Mouse (Mus musculus): Measurements from ENCODE around the gene Dnajb2. TPM values are rescaled to one million over a fixed set of nuclear protein-coding genes. Genes with fewer than 3 reads are reported as not detected.
A peak's percentile ranks its signal among the peaks of the same experiment; 100 is the strongest.

The Dnajb2 gene
- total and polyA plus RNA-seq, 3 experiments = 12.9 to 18.9 TPM; not detected in 1

- peaks cover 0 to 48% of the 10 kb centered on the region in 2 experiments; a peak in 2 of 4 replicates for H3K36me3 ChIP-seq (ENCODE audit: control insufficient read depth in 1 of 2, insufficient read depth in 2 of 2, low read length in 2 of 2)
- peak; percentile 72 for DNase-seq (ENCODE audit: low read depth, low spot score)
- H3K79me2 ChIP-seq (ENCODE audit: control insufficient read depth, insufficient read depth, low read length, poor library complexity) = peaks cover 6% of the 10 kb centered on the region
- H3K9me3 ChIP-seq (replicated peaks; ENCODE audit: insufficient read depth, low read length) = no peaks in the 10 kb centered on the region
- H3K27me3 ChIP-seq (ENCODE audit: control insufficient read depth in 1 of 2, insufficient read depth in 2 of 2, low read length in 2 of 2) = no peaks in the 10 kb centered on the region
- H3K9ac ChIP-seq (ENCODE audit: control insufficient read depth, low read depth, low read length, poor library complexity, severe bottlenecking) = peak overlapping the region; percentile 51
- TF ChIP-seq ETS1 (IDR thresholded peaks at IDR 0.05; ENCODE audit: low read depth, low read length) = 0 out of 2 replicates have a peak, but pooled peaks have one; percentile 11
- TF ChIP-seq CHD2 (IDR thresholded peaks at IDR 0.05; ENCODE audit: low read length) = no peak
- peak; percentile 43; the same call in 1 of the 2 replicates for TF ChIP-seq RCOR1 (IDR thresholded peaks at IDR 0.05; ENCODE audit: low read depth, low read length)
- TF ChIP-seq GABPA (IDR thresholded peaks at IDR 0.05; ENCODE audit: low read depth, low read length) = no peak
- TF ChIP-seq EP300 (IDR thresholded peaks at IDR 0.05; ENCODE audit: low read depth in 1 of 2, low read length in 2 of 2) = peak in 1 of 2 experiments; percentile 24; a peak in 1 of 4 replicates
- peak in 1 of 2 experiments; percentile 33; a peak in 1 of 4 replicates for TF ChIP-seq POLR2A (IDR thresholded peaks at IDR 0.05; ENCODE audit: control insufficient read depth in 1 of 2, insufficient read depth in 1 of 2, low read depth in 1 of 2, low read length in 2 of 2, poor library complexity in 1 of 2)
- TF ChIP-seq RAD21 (IDR thresholded peaks at IDR 0.05; ENCODE audit: low read depth, low read length) = no peak
- peaks cover 38 to 52% of the 10 kb centered on the region in 2 experiments for H3K4me1 ChIP-seq (ENCODE audit: control insufficient read depth in 1 of 2, insufficient read depth in 2 of 2, low read length in 2 of 2)
- H3K4me3 ChIP-seq (ENCODE audit: control insufficient read depth in 1 of 2, insufficient read depth in 1 of 2, low read depth in 2 of 2, low read length in 2 of 2) = peak overlapping the region; percentile 35 to 66
- peak overlapping the region; percentile 70 for H3K27ac ChIP-seq (ENCODE audit: control insufficient read depth, low read depth, low read length)
Observed at GRCm38 (mm10) chr1:75223532-75223931, 12.7 kb upstream of the Dnajb2 start.

- peak overlapping the region; percentile 52 for H3K9ac ChIP-seq (ENCODE audit: control insufficient read depth, low read depth, low read length, poor library complexity, severe bottlenecking)
- peak; percentile 87 for TF ChIP-seq ETS1 (IDR thresholded peaks at IDR 0.05; ENCODE audit: low read depth, low read length)
- no peak for TF ChIP-seq CHD1 (IDR thresholded peaks at IDR 0.05; ENCODE audit: low read depth, low read length)
- peak; percentile 66 for TF ChIP-seq CHD2 (IDR thresholded peaks at IDR 0.05; ENCODE audit: low read length)
- TF ChIP-seq ELF1 (IDR thresholded peaks at IDR 0.05; ENCODE audit: low read depth, low read length) = peak; percentile 32; the same call in 1 of the 2 replicates
- 0 out of 2 replicates have a peak, but pooled peaks have one; percentile 23 for TF ChIP-seq TBP (IDR thresholded peaks at IDR 0.05; ENCODE audit: low read depth, low read length)
- peak; percentile 87 for TF ChIP-seq RCOR1 (IDR thresholded peaks at IDR 0.05; ENCODE audit: low read depth, low read length)
- peak; percentile 75; the same call in 1 of the 2 replicates for TF ChIP-seq MAZ (IDR thresholded peaks at IDR 0.05; ENCODE audit: low read depth, low read length)
- TF ChIP-seq EP300 (IDR thresholded peaks at IDR 0.05; ENCODE audit: low read depth in 1 of 2, low read length in 2 of 2) = peak; percentile 64 to 86
- TF ChIP-seq USF1 (IDR thresholded peaks at IDR 0.05; ENCODE audit: low read depth, low read length) = 0 out of 2 replicates have a peak, but pooled peaks have one; percentile 18
- TF ChIP-seq GATA1 (IDR thresholded peaks at IDR 0.05; ENCODE audit: low read depth, low read length) = peak; percentile 76
- TF ChIP-seq SIN3A (IDR thresholded peaks at IDR 0.05; ENCODE audit: low read length) = peak; percentile 69
- TF ChIP-seq NELFE (IDR thresholded peaks at IDR 0.05; ENCODE audit: low read depth, low read length) = no peak
- TF ChIP-seq TCF12 (IDR thresholded peaks at IDR 0.05; ENCODE audit: low read depth, low read length) = peak; percentile 61; the same call in 1 of the 2 replicates
- TF ChIP-seq BHLHE40 (IDR thresholded peaks at IDR 0.05; ENCODE audit: borderline replicate concordance, low read depth, low read length) = peak; percentile 41; the same call in 1 of the 2 replicates
- 0 out of 4 replicates have a peak, but pooled peaks of 1 of the 2 experiments have one; percentile 21 for TF ChIP-seq POLR2A (IDR thresholded peaks at IDR 0.05; ENCODE audit: control insufficient read depth in 1 of 2, insufficient read depth in 1 of 2, low read depth in 1 of 2, low read length in 2 of 2, poor library complexity in 1 of 2)
- TF ChIP-seq JUND (IDR thresholded peaks at IDR 0.05; ENCODE audit: low read depth, low read length) = no peak
- TF ChIP-seq HCFC1 (IDR thresholded peaks at IDR 0.05; ENCODE audit: low read depth, low read length) = no peak
- H3K27ac ChIP-seq (ENCODE audit: control insufficient read depth, low read depth, low read length) = peak overlapping the region; percentile 91
- H3K27me3 ChIP-seq (ENCODE audit: control insufficient read depth in 1 of 2, insufficient read depth in 2 of 2, low read length in 2 of 2) = no peaks in the 10 kb centered on the region
- peaks cover 38 to 62% of the 10 kb centered on the region in 2 experiments for H3K4me1 ChIP-seq (ENCODE audit: control insufficient read depth in 1 of 2, insufficient read depth in 2 of 2, low read length in 2 of 2)
- H3K4me3 ChIP-seq (ENCODE audit: control insufficient read depth in 1 of 2, insufficient read depth in 1 of 2, low read depth in 2 of 2, low read length in 2 of 2) = peak overlapping the region; percentile 31 to 49
- peak; percentile 81 for DNase-seq (ENCODE audit: low read depth, low spot score)
- no peaks in the 10 kb centered on the region; the same call in 1 of the 2 replicates for H3K79me2 ChIP-seq (ENCODE audit: control insufficient read depth, insufficient read depth, low read length, poor library complexity)
- peaks cover 0 to 57% of the 10 kb centered on the region in 2 experiments; a peak in 2 of 4 replicates for H3K36me3 ChIP-seq (ENCODE audit: control insufficient read depth in 1 of 2, insufficient read depth in 2 of 2, low read length in 2 of 2)
- H3K9me3 ChIP-seq (replicated peaks; ENCODE audit: insufficient read depth, low read length) = no peaks in the 10 kb centered on the region
Observed at GRCm38 (mm10) chr1:75225473-75225872, 10.7 kb upstream of the Dnajb2 start.
